Mouse (Mus musculus): Measurements from ENCODE around the gene Atp6v1g1.

GRCm38 (mm10) chr4:63515021-63515420 is 29.6 kb upstream of the Atp6v1g1 start:
- TF ChIP-seq POLR2A (IDR thresholded peaks at IDR 0.05; ENCODE audit: low read depth, low read length): no peak
- no peak for TF ChIP-seq CTCF (IDR thresholded peaks at IDR 0.05; ENCODE audit: extremely low read depth, insufficient read length, insufficient replicate concordance, low read depth, low read length)
